Mouse (Mus musculus) kidney, adult 2 months (tissue): Measurements from ENCODE around the gene Dnah8.

Experiments
- CTCF ChIP-seq: fragments of 200-500 bp; conservative IDR thresholded peaks from 2 replicates; pipeline ENCODE4 v1.5.1; 2011; ENCODE audit warnings: low read depth, mild to moderate bottlenecking, control low read depth, low read length, moderate library complexity, mixed read lengths; ENCODE audit not compliant: insufficient read depth, insufficient read length
- POLR2A ChIP-seq: fragments of 200-500 bp; IDR thresholded peaks from one replicate; pipeline ENCODE4 v1.6.1; 2011; ENCODE audit warnings: low read depth, low read length, control low read depth

DNA sequence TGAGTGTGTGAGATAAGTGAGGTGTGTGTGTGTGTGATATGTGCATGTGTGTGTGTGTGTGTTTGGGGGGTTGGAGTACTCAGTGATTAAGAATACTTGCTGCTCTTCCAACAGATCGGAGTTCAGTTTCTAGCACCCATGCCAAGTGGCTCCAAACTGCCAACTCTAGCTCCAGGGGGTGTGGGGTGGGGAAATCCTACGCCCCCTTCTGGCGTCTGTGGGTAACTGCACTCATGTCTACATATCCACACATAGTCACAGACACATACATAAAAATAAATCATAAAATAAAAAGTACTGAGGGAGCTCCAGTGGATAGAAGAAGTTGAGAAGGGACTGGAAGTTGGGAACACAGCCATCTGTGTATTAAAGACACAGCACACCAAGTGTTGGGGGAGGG, 119.8 kb downstream of the Dnah8 start:
- no peak for TF ChIP-seq CTCF
- TF ChIP-seq POLR2A: no peak
